Mouse (Mus musculus) MEL (cell line): ENCODE measurements around the gene Spry1. TPM values are rescaled to one million over a fixed set of nuclear protein-coding genes. Genes with fewer than 3 reads are reported as not detected.

ENCODE experiments used
- DNase-seq: peaks from one replicate; pipeline ENCODE4 v3.0.0; 2011; ENCODE audit warnings: low read depth, low spot score
- H3K27ac ChIP-seq: 2 replicates; pipeline ENCODE4 v1.5.1; 2012; ENCODE audit warnings: low read depth, mild to moderate bottlenecking, control low read depth, low read length, moderate library complexity; ENCODE audit not compliant: control insufficient read depth
- H3K27me3 ChIP-seq, 2 experiments: fragments of 150-350 bp in 1 of 2; sonication (generic) in 1 of 2; 2 replicates each; pipeline ENCODE4 v1.6.1; 2012; ENCODE audit warnings: low read length in 2 of 2, mild to moderate bottlenecking in 2 of 2, improper control_type of control experiment in 1 of 2, moderate library complexity in 1 of 2; ENCODE audit not compliant: insufficient read depth in 2 of 2, control insufficient read depth in 1 of 2
- H3K36me3 ChIP-seq, 2 experiments: 2 replicates each; pipeline ENCODE4 v1.6.1; 2012 to 2014; ENCODE audit warnings: low read length in 2 of 2, improper control_type of control experiment in 1 of 2, inconsistent platforms in 1 of 2, mild to moderate bottlenecking in 1 of 2; ENCODE audit not compliant: insufficient read depth in 2 of 2, control insufficient read depth in 1 of 2
- H3K4me1 ChIP-seq, 2 experiments: fragments of 150-350 bp in 1 of 2; sonication (generic) in 1 of 2; 2 replicates each; pipeline ENCODE4 v1.6.1; 2012; ENCODE audit warnings: low read length in 2 of 2, improper control_type of control experiment in 1 of 2, mild to moderate bottlenecking in 1 of 2; ENCODE audit not compliant: insufficient read depth in 2 of 2, control insufficient read depth in 1 of 2
- H3K4me3 ChIP-seq, 2 experiments: fragments of 150-350 bp in 1 of 2; sonication (generic) in 1 of 2; 2 replicates each; pipeline ENCODE4 v1.5.1; 2012; ENCODE audit warnings: low read depth in 2 of 2, low read length in 2 of 2, mild to moderate bottlenecking in 2 of 2, moderate library complexity in 2 of 2, control low read depth in 1 of 2, improper control_type of control experiment in 1 of 2; ENCODE audit not compliant: control insufficient read depth in 1 of 2, insufficient read depth in 1 of 2
- H3K79me2 ChIP-seq: 2 replicates; pipeline ENCODE4 v1.6.1; 2012; ENCODE audit warnings: mild to moderate bottlenecking, low read length, moderate library complexity; ENCODE audit not compliant: control insufficient read depth, poor library complexity, insufficient read depth
- H3K9ac ChIP-seq: 2 replicates; pipeline ENCODE4 v1.6.1; 2012; ENCODE audit warnings: low read depth, mild to moderate bottlenecking, control low read depth, low read length, moderate library complexity; ENCODE audit not compliant: control insufficient read depth, poor library complexity, severe bottlenecking
- H3K9me3 ChIP-seq: fragments of 150-350 bp; sonication (generic); replicated peaks from 2 replicates; pipeline ENCODE4 v1.6.1; 2012; ENCODE audit warnings: mild to moderate bottlenecking, low read length, improper control_type of control experiment, moderate library complexity; ENCODE audit not compliant: insufficient read depth
- CHD1 ChIP-seq: IDR thresholded peaks from 2 replicates; pipeline ENCODE4 v1.6.1; 2012; ENCODE audit warnings: low read depth, mild to moderate bottlenecking, inconsistent platforms, low read length, improper control_type of control experiment
- CTCF ChIP-seq, 3 experiments: IDR thresholded peaks in 2 of 3; conservative IDR thresholded peaks in 1 of 3; 2 replicates each; pipeline ENCODE4 v1.5.1; 2011 to 2012; ENCODE audit warnings: low read length in 3 of 3, low read depth in 2 of 3, mild to moderate bottlenecking in 2 of 3, improper control_type of control experiment in 1 of 3, inconsistent platforms in 1 of 3, mixed read lengths in 1 of 3, moderate library complexity in 1 of 3; ENCODE audit not compliant: control insufficient read depth in 1 of 3, insufficient read depth in 1 of 3, poor library complexity in 1 of 3, severe bottlenecking in 1 of 3
- E2F4 ChIP-seq: IDR thresholded peaks from 2 replicates; pipeline ENCODE4 v1.6.1; 2011; ENCODE audit warnings: low read depth, low read length, improper control_type of control experiment, borderline replicate concordance
- ELF1 ChIP-seq: IDR thresholded peaks from 2 replicates; pipeline ENCODE4 v1.6.1; 2014; ENCODE audit warnings: low read depth, mild to moderate bottlenecking, inconsistent platforms, low read length, improper control_type of control experiment, moderate library complexity
- EP300 ChIP-seq, 2 experiments: IDR thresholded peaks; 2 replicates each; pipeline ENCODE4 v1.6.1; 2011; ENCODE audit warnings: improper control_type of control experiment in 2 of 2, low read length in 2 of 2, low read depth in 1 of 2, mild to moderate bottlenecking in 1 of 2
- ETS1 ChIP-seq: IDR thresholded peaks from 2 replicates; pipeline ENCODE4 v1.6.1; 2012; ENCODE audit warnings: low read depth, mild to moderate bottlenecking, inconsistent platforms, low read length, improper control_type of control experiment, moderate library complexity
- GABPA ChIP-seq: IDR thresholded peaks from 2 replicates; pipeline ENCODE4 v1.6.1; 2012; ENCODE audit warnings: low read depth, mild to moderate bottlenecking, inconsistent platforms, low read length, improper control_type of control experiment, moderate library complexity
- GATA1 ChIP-seq: IDR thresholded peaks from 2 replicates; pipeline ENCODE4 v1.6.1; 2011; ENCODE audit warnings: low read depth, low read length, improper control_type of control experiment
- JUND ChIP-seq: IDR thresholded peaks from 2 replicates; pipeline ENCODE4 v1.6.1; 2011; ENCODE audit warnings: low read depth, mild to moderate bottlenecking, improper control_type of control experiment, low read length
- KAT2A ChIP-seq: conservative IDR thresholded peaks from 2 replicates; pipeline ENCODE4 v1.6.1; 2012; ENCODE audit warnings: low read depth, low read length, improper control_type of control experiment, inconsistent platforms
- MAFK ChIP-seq: IDR thresholded peaks from 2 replicates; pipeline ENCODE4 v1.6.1; 2011; ENCODE audit warnings: low read depth, mild to moderate bottlenecking, low read length, improper control_type of control experiment, borderline replicate concordance
- MAX ChIP-seq: IDR thresholded peaks from 2 replicates; pipeline ENCODE4 v1.6.1; 2011; ENCODE audit warnings: low read length, improper control_type of control experiment
- MEF2A ChIP-seq: IDR thresholded peaks from 2 replicates; pipeline ENCODE4 v1.6.1; 2014; ENCODE audit warnings: low read depth, mild to moderate bottlenecking, inconsistent platforms, low read length, improper control_type of control experiment; ENCODE audit not compliant: poor library complexity, insufficient replicate concordance, severe bottlenecking; ENCODE audit errors: extremely low read depth
- MXI1 ChIP-seq: IDR thresholded peaks from 2 replicates; pipeline ENCODE4 v1.6.1; 2011; ENCODE audit warnings: mild to moderate bottlenecking, low read depth, low read length, improper control_type of control experiment
- MYB ChIP-seq: IDR thresholded peaks from 2 replicates; pipeline ENCODE4 v1.6.1; 2011; ENCODE audit warnings: mild to moderate bottlenecking, low read depth, low read length, improper control_type of control experiment
- MYC ChIP-seq: IDR thresholded peaks from 2 replicates; pipeline ENCODE4 v1.6.1; 2011; ENCODE audit warnings: low read depth, mild to moderate bottlenecking, low read length, improper control_type of control experiment, moderate library complexity
- POLR2A ChIP-seq, 2 experiments: IDR thresholded peaks; 2 replicates each; pipeline ENCODE4 v1.6.1; 2011 to 2012; ENCODE audit warnings: low read length in 2 of 2, mild to moderate bottlenecking in 2 of 2, control low read depth in 1 of 2, improper control_type of control experiment in 1 of 2, low read depth in 1 of 2, moderate library complexity in 1 of 2; ENCODE audit not compliant: control insufficient read depth in 1 of 2, insufficient read depth in 1 of 2, poor library complexity in 1 of 2
- POLR2AphosphoS2 ChIP-seq: IDR thresholded peaks from 2 replicates; pipeline ENCODE4 v1.6.1; 2011; ENCODE audit warnings: low read length, improper control_type of control experiment
- POLR2AphosphoS5 ChIP-seq: IDR thresholded peaks from 2 replicates; pipeline ENCODE4 v1.6.1; 2012; ENCODE audit warnings: low read depth, borderline replicate concordance, mild to moderate bottlenecking, inconsistent platforms, low read length, moderate library complexity, mixed read lengths
- RAD21 ChIP-seq: IDR thresholded peaks from 2 replicates; pipeline ENCODE4 v1.6.1; 2011; ENCODE audit warnings: mild to moderate bottlenecking, low read depth, low read length, improper control_type of control experiment
- RCOR1 ChIP-seq: IDR thresholded peaks from 2 replicates; pipeline ENCODE4 v1.6.1; 2012; ENCODE audit warnings: low read depth, mild to moderate bottlenecking, inconsistent platforms, low read length, improper control_type of control experiment
- SMC3 ChIP-seq: IDR thresholded peaks from 2 replicates; pipeline ENCODE4 v1.6.1; 2011; ENCODE audit warnings: low read depth, low read length, improper control_type of control experiment
- TCF12 ChIP-seq: IDR thresholded peaks from 2 replicates; pipeline ENCODE4 v1.6.1; 2014; ENCODE audit warnings: low read depth, mild to moderate bottlenecking, inconsistent platforms, low read length, improper control_type of control experiment, moderate library complexity
- UBTF ChIP-seq: IDR thresholded peaks from 2 replicates; pipeline ENCODE4 v1.6.1; 2012; ENCODE audit warnings: low read depth, mild to moderate bottlenecking, inconsistent platforms, low read length, improper control_type of control experiment, moderate library complexity, borderline replicate concordance; ENCODE audit not compliant: insufficient read depth
- USF2 ChIP-seq, 2 experiments: IDR thresholded peaks; 2 replicates each; pipeline ENCODE4 v1.6.1; 2011 to 2012; ENCODE audit warnings: improper control_type of control experiment in 2 of 2, low read length in 2 of 2, borderline replicate concordance in 1 of 2, inconsistent platforms in 1 of 2, low read depth in 1 of 2, mild to moderate bottlenecking in 1 of 2; ENCODE audit not compliant: insufficient read depth in 1 of 2
- ZC3H11A ChIP-seq: IDR thresholded peaks from 2 replicates; pipeline ENCODE4 v1.6.1; 2012; ENCODE audit warnings: low read depth, mild to moderate bottlenecking, inconsistent platforms, low read length, improper control_type of control experiment
- ZKSCAN1 ChIP-seq: IDR thresholded peaks from 2 replicates; pipeline ENCODE4 v1.6.1; 2012; ENCODE audit warnings: low read depth, mild to moderate bottlenecking, inconsistent platforms, low read length, improper control_type of control experiment, moderate library complexity
- polyA plus RNA-seq, 2 experiments: library from polyadenylated mRNA; stranded (reverse) in 1 of 2; unstranded in 1 of 2; fragments of >175 nt in 1 of 2; fragments of >200 nt in 1 of 2; gene quantifications; 2 replicates each; pipeline versions ENCODE4 v1.2.1 to v1.2.4; 2012; ENCODE audit warnings: low replicate concordance in 2 of 2, low read depth in 1 of 2; ENCODE audit not compliant: insufficient read length in 2 of 2, insufficient read depth in 1 of 2, missing spikeins in 1 of 2
- total RNA-seq: library from RNA; depleted of rRNA; stranded (reverse); fragments of 300-350 nt; gene quantifications from 2 replicates; pipeline ENCODE4 v1.2.3, GENCODE M21; 2012

Gene Spry1
- total and polyA plus RNA-seq, 3 experiments = 0.31 TPM; not detected in 2

GRCm38 (mm10) chr3:37669100-37669499 lies 29.4 kb downstream of the Spry1 start:
- Histone ChIP-seq H3K9ac (peak overlapping the region; percentile 87), H3K4me3 (peak overlapping the region; percentile 84 to 85), H3K36me3 (peaks cover 6 to 58% of the 10 kb centered on the region in 2 experiments; a peak in 3 of 4 replicates), H3K27ac (peak overlapping the region; percentile 94), H3K79me2 (peaks cover 37% of the 10 kb centered on the region), H3K9me3 (no peaks in the 10 kb centered on the region)
- peak; percentile 84 for DNase-seq
- no peak for TF ChIP-seq KAT2A
- peak; percentile 4; the same call in 1 of the 2 replicates for TF ChIP-seq MXI1
- 0 out of 2 replicates have a peak, but pooled peaks have one; percentile 1 for TF ChIP-seq MYC
- TF ChIP-seq MAFK = no peak
- TF ChIP-seq ZC3H11A = no peak
- TF ChIP-seq JUND = no peak
- TF ChIP-seq GATA1 = peak; percentile 54
- TF ChIP-seq CTCF (IDR thresholded peaks at IDR 0.05 in 2 of 3, conservative IDR thresholded peaks at IDR 0.05 in 1 of 3; ENCODE audit: control insufficient read depth in 1 of 3, insufficient read depth in 1 of 3, low read depth in 2 of 3, low read length in 3 of 3, poor library complexity in 1 of 3, severe bottlenecking in 1 of 3) = no peak
- no peak for TF ChIP-seq EP300 (IDR thresholded peaks at IDR 0.05; ENCODE audit: low read depth in 1 of 2, low read length in 2 of 2)
- no peak for TF ChIP-seq MYB
- TF ChIP-seq E2F4 = no peak
- TF ChIP-seq, all 39 proteins: peak for 3
- H3K4me1 ChIP-seq = peaks cover 28 to 47% of the 10 kb centered on the region in 2 experiments
- no peaks in the 10 kb centered on the region for H3K27me3 ChIP-seq

GRCm38 (mm10) chr3:37672266-37673040 lies 32.7 kb downstream of the Spry1 start:
- Histone ChIP-seq H3K4me3 (no peak overlapping the region), H3K27me3 (no peaks in the 10 kb centered on the region), H3K9me3 (no peaks in the 10 kb centered on the region), H3K4me1 (peaks cover 26 to 54% of the 10 kb centered on the region in 2 experiments), H3K36me3 (peaks cover 6 to 60% of the 10 kb centered on the region in 2 experiments; a peak in 3 of 4 replicates), H3K27ac (peak overlapping the region; percentile 37; the same call in 1 of the 2 replicates), H3K79me2 (peaks cover 44% of the 10 kb centered on the region), H3K9ac (no peak overlapping the region)
- DNase-seq = peak; percentile 86
- TF ChIP-seq MXI1 = peak; percentile 65
- TF ChIP-seq RAD21 = no peak; the same call in none of the 2 replicates
- TF ChIP-seq TCF12 = peak; percentile 52; the same call in 1 of the 2 replicates
- no peak for TF ChIP-seq POLR2A (IDR thresholded peaks at IDR 0.05; ENCODE audit: control insufficient read depth in 1 of 2, insufficient read depth in 1 of 2, low read depth in 1 of 2, low read length in 2 of 2, poor library complexity in 1 of 2)
- TF ChIP-seq CHD1 = no peak
- TF ChIP-seq ZKSCAN1 = no peak
- TF ChIP-seq MEF2A = peak; percentile 81; the same call in 1 of the 2 replicates
- peak; percentile 78; the same call in 1 of the 2 replicates for TF ChIP-seq JUND
- no peak for TF ChIP-seq POLR2AphosphoS2
- TF ChIP-seq MYC = 0 out of 2 replicates have a peak, but pooled peaks have one; percentile 59
- TF ChIP-seq ETS1 = peak; percentile 92
- TF ChIP-seq GATA1 = peak; percentile 83
- no peak for TF ChIP-seq MAX
- TF ChIP-seq KAT2A = no peak; the same call in 1 of the 2 replicates
- no peak for TF ChIP-seq ELF1
- TF ChIP-seq RCOR1 = peak; percentile 93
- TF ChIP-seq SMC3 = peak; percentile 26; the same call in 1 of the 2 replicates
- TF ChIP-seq MAFK = peak; percentile 57; the same call in 1 of the 2 replicates
- no peak for TF ChIP-seq UBTF
- peak; percentile 20; the same call in 1 of the 2 replicates for TF ChIP-seq ZC3H11A
- TF ChIP-seq POLR2AphosphoS5 = no peak
- peak; percentile 49; the same call in 1 of the 2 replicates for TF ChIP-seq MYB
- TF ChIP-seq GABPA = no peak
- no peak for TF ChIP-seq USF2 (IDR thresholded peaks at IDR 0.05; ENCODE audit: borderline replicate concordance in 1 of 2, insufficient read depth in 1 of 2, low read depth in 1 of 2, low read length in 2 of 2)
